In genomic region chr7:102315435-102315834, GRCm38 (mm10) we compare ENCODE assay signal across 15 mouse cellular contexts. TPM values are rescaled to one million over a fixed set of nuclear protein-coding genes. Genes with fewer than 3 reads are reported as not detected.
DNase-seq lines count a peak whose midpoint lies in the region; ATAC-seq and TF ChIP-seq lines count a peak whose summit lies in the region.
"Had no signal": no experiment of that assay in that cellular context is flagged by ENCODE, and none has a peak within 500 bp of the region (broad histone marks: within the 10 kb centered on the region; RNA-seq: fewer than 3 reads in every experiment).

No protein-coding gene starts in this region.

- peaks cover 18 to 19% of the 10 kb centered on the region in 2 experiments for H3K4me1 ChIP-seq in liver, embryonic 14.5 days (replicated peaks; ENCODE audit: control insufficient read depth in 2 of 2, insufficient read depth in 2 of 2, low read length in 1 of 2)
- H3K4me1 ChIP-seq: forebrain, embryonic 13.5 days; hindbrain, embryonic 12.5 days had no signal

- H3K36me3 ChIP-seq in liver, embryonic 14.5 days (replicated peaks; ENCODE audit: control insufficient read depth, insufficient read depth, low read depth), result no peaks in the 10 kb centered on the region
- H3K36me3 ChIP-seq: embryonic facial prominence, embryonic 10.5 days; hindbrain, embryonic 12.5 days had no signal

- peak; percentile 65; the same call in 1 of the 2 replicates for ATAC-seq in liver, embryonic 14.5 days (ENCODE audit: insufficient read depth)
- ATAC-seq: forebrain, embryonic 13.5 days; lung, postnatal 0 days had no signal

- intact Hi-C loops in gastrocnemius, postnatal 14 days (cut with DNase I; ENCODE audit: low total_unique reads), result no loop called here

- no peak for TF ChIP-seq CTCF in liver, embryonic 14.5 days (IDR thresholded peaks at IDR 0.05; ENCODE audit: low read depth)

- no peak for TF ChIP-seq EP300 in liver, embryonic 14.5 days (IDR thresholded peaks at IDR 0.05; ENCODE audit: low read depth)

- H3K27me3 ChIP-seq in liver, embryonic 14.5 days (ENCODE audit: control insufficient read depth, insufficient read depth, low read length), result no peaks in the 10 kb centered on the region
- H3K27me3 ChIP-seq: forebrain, embryonic 13.5 days; hindbrain, embryonic 12.5 days had no signal

- DNase-seq in thymus, postnatal 14 days, result peak; percentile 18
- no peak for DNase-seq in thymus, postnatal 36 days
- DNase-seq in c-Kit-positive CD71-positive TER-119-positive erythroid progenitor cells, embryonic 14.5 days (ENCODE audit: low spot score), result peak; percentile 56
- DNase-seq in liver, embryonic 14.5 days (ENCODE audit: low read depth in 3 of 3, low spot score in 3 of 3), result peak; percentile 14 to 38 (median 27)
- no peak for DNase-seq in adipocyte (ENCODE audit: low spot score)
- no peak for DNase-seq in ovary, postnatal 36 days (ENCODE audit: low spot score)
- no peak for DNase-seq in gastrocnemius, postnatal 14 days
- DNase-seq: adrenal gland, postnatal 14 days; cerebellum, adult 11-12 months; right cerebral cortex, postnatal 4 days had no signal

- no peaks in the 10 kb centered on the region for H3K9me3 ChIP-seq in liver, embryonic 14.5 days (ENCODE audit: control insufficient read depth, low read length)
- H3K9me3 ChIP-seq: embryonic facial prominence, embryonic 10.5 days; forebrain, embryonic 13.5 days; hindbrain, embryonic 12.5 days had no signal

- WGBS in liver, embryonic 14.5 days (ENCODE audit: insufficient replicate concordance), result 7% methylated on average over 7 of the region's 7 CpGs

- peak overlapping the region; percentile 33 for H3K4me2 ChIP-seq in liver, embryonic 14.5 days (ENCODE audit: low read depth)
- H3K4me2 ChIP-seq: forebrain, embryonic 13.5 days; hindbrain, embryonic 12.5 days had no signal

- no peak overlapping the region for H3K9ac ChIP-seq in liver, embryonic 14.5 days (replicated peaks)
- H3K9ac ChIP-seq: forebrain, embryonic 13.5 days; hindbrain, embryonic 12.5 days had no signal

- H3K27ac ChIP-seq in liver, embryonic 14.5 days, result no peak overlapping the region; the same call in 1 of the 2 replicates
- H3K27ac ChIP-seq: embryonic facial prominence, embryonic 10.5 days; forebrain, embryonic 13.5 days; hindbrain, embryonic 12.5 days; stomach, postnatal 0 days had no signal

- H3K4me3 ChIP-seq in liver, embryonic 14.5 days (ENCODE audit: insufficient read depth in 1 of 2, low read depth in 2 of 2, low read length in 2 of 2), result no peak overlapping the region
- H3K4me3 ChIP-seq: embryonic facial prominence, embryonic 10.5 days; forebrain, embryonic 13.5 days; hindbrain, embryonic 12.5 days had no signal

RNA-seq across cellular contexts. Expression of gene Stim1, which starts 47.8 kb away (rescaled TPM):
- polyA plus RNA-seq in liver, embryonic 14.5 days (2012; rRNA removed), result 6.9 and 7.9 TPM in 2 replicates
- 9.3 and 11.2 TPM in 2 replicates for polyA plus RNA-seq in liver, embryonic 14.5 days (2014; fragmentation: Nextera tagmentation; extraction: Ambion mirVana)
- total RNA-seq in gastrocnemius, postnatal 14 days (2021), result 100 to 1,000 TPM; 198 to 210 TPM

RNA-seq across cellular contexts. Expression of gene Rhog, which starts 59.6 kb away (rescaled TPM):
- 31.4 and 35.9 TPM in 2 replicates for polyA plus RNA-seq in liver, embryonic 14.5 days (2012; rRNA removed)
- polyA plus RNA-seq in liver, embryonic 14.5 days (2014; fragmentation: Nextera tagmentation; extraction: Ambion mirVana), result 53.4 and 55.6 TPM in 2 replicates
- 10 to 100 TPM; 21.9 to 22.6 TPM for total RNA-seq in gastrocnemius, postnatal 14 days (2021)

Comparison
In these comparisons a context has a peak if more than half of its experiments do, and no peak if none do; other contexts are left out.
1. DNase-seq: peak in thymus, postnatal 14 days (single experiment), c-Kit-positive CD71-positive TER-119-positive erythroid progenitor cells, embryonic 14.5 days (single experiment) and liver, embryonic 14.5 days (3 of 3); none in thymus, postnatal 36 days (0 of 2), adipocyte (single experiment), ovary, postnatal 36 days (single experiment) and gastrocnemius, postnatal 14 days (single experiment).